Mouse (Mus musculus) lung, adult 18-20 months (tissue): ENCODE results near the gene Psmb10.
"Not testable (repeated sequence)": the region's sequence is repeated elsewhere in the genome, so short reads cannot be mapped to it uniquely, and the experiment has no call there.

Experiments used
- DNase-seq, 2 experiments: peaks; one replicate each; pipeline ENCODE4 v3.0.0; 2022; ENCODE audit warnings: mixed read lengths in 2 of 2

Psmb10 gene

DNA sequence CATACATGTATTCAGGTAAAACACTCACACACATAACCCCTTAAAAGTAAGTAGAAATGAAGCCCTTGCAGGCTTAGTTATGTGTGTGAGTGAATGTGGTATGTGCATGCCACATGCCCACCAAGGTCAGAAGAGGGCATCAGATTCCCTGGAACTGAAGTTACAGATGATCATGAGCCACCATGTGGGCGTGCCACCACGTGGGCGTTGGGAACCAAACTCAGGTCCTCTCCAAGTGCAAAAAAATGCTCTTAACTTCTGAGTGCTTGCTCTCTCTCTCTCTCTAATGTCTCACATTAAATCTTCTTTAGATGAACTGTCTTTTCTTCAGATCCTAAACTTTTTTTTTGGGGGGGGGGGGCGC is at the start of gene Psmb10:
Psmb10 (minus strand) TSS at position 139 of the 364 bp plus-strand sequence.
- peak in 1 of 2 experiments; percentile 31 for DNase-seq

GRCm38 (mm10) chr8:105983406-105983805 is 45.2 kb upstream of the Psmb10 start:
- not testable (repeated sequence) for DNase-seq

- DNase-seq = no peak
These were observed 42.9 kb upstream of the Psmb10 start for GRCm38 (mm10) chr8:105981146-105981545.

- DNase-seq = no peak
These were observed 41.1 kb upstream of the Psmb10 start, which contains the start of gene Dpep3 for GRCm38 (mm10) chr8:105979325-105979724. Gene Dpep3, minus strand, starts transcription at chr8:105979429.

GRCm38 (mm10) chr8:105975363-105975762 is 37.1 kb upstream of the Psmb10 start:
- no peak for DNase-seq

GRCm38 (mm10) chr8:105971019-105971720 is 32.9 kb upstream of the Psmb10 start:
- no peak for DNase-seq

DNA sequence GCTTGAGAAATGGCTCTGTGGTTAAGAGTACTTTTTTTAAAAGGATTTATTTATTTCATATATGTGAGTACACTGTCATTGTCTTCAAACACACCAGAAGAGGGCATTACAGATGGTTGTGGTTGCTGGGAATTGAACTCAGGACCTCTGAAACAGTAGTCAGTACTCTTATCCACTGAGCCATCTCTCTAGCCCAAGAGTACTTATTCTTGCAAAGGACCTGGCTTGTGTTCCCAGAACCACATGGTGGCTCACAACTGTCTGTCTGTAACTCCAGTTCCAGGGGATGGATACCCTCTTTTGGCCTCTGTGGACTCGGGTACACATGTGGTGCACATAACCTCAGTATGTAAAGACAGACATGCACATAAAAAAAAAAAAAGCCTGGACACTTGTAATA is 31.1 kb upstream of the Psmb10 start:
- DNase-seq = no peak

DNA sequence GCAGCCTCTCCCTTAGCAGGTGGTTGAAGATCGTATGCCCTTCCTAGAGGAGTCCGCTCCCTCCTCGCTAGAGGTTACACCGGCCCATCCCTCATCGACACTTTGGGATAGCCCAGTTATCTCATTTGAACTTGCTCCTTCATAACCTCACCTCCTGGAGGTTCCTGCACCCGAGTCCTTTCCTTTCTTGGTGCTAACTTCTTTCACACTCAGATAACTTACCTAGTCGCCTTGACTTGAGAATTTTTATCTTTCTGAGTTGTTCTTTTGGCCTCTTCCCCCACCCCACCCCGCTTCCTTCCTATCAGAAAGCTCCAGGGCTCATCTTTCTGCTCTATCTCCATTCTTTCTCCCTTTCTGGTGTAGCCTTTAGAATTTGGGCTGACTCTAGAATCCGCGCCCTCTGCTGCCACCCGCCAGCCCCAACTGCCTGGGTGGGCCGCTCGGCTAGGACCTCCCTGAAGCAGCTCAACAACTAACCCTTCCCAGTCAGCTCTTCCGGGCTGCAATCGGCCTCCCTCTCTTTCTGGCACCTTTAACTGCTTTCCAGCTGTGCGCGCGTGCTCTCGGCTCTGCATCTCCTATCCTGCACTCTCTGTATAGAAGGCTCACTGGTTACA is 28.6 kb upstream of the Psmb10 start:
- peak in 1 of 2 experiments; percentile 38 for DNase-seq

DNA sequence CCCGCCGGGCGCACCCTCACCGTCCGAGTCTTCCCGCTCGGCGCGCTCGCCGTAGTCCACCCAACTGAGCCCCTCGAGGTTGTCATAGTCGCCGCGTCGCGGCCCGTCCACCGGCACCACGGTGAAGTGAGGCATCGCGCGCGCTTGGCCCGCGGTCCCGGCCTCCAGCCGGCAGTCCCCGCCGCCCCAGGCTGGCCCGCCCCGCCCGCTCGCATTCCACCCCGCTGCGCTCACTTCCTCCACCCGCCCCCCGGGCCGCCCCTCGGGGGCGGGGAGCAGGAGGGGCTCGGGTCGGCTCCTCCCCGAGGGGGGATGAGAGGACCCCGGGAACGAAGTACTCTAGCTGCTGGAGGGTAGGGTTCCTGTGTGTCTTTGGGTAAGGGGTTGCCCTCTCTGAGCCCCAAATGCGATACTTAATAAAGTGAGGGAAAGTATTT is 27.7 kb upstream of the Psmb10 start, which contains the start of gene Slc12a4:
Slc12a4 (minus strand) TSS at position 193 of the 437 bp plus-strand sequence.
- peak; percentile 82 to 88 for DNase-seq

- DNase-seq = peak; percentile 58 to 63
These were observed 27.1 kb upstream of the Psmb10 start for GRCm38 (mm10) chr8:105965266-105965904.

GRCm38 (mm10) chr8:105964506-105965265 is 26.4 kb upstream of the Psmb10 start:
- DNase-seq = no peak

- no peak for DNase-seq
These were observed 23.3 kb upstream of the Psmb10 start for GRCm38 (mm10) chr8:105961536-105961935.

GRCm38 (mm10) chr8:105961101-105961500 is 22.9 kb upstream of the Psmb10 start:
- no peak for DNase-seq

GRCm38 (mm10) chr8:105959350-105959749 is 21.1 kb upstream of the Psmb10 start:
- peak; percentile 71 to 82 for DNase-seq

DNA sequence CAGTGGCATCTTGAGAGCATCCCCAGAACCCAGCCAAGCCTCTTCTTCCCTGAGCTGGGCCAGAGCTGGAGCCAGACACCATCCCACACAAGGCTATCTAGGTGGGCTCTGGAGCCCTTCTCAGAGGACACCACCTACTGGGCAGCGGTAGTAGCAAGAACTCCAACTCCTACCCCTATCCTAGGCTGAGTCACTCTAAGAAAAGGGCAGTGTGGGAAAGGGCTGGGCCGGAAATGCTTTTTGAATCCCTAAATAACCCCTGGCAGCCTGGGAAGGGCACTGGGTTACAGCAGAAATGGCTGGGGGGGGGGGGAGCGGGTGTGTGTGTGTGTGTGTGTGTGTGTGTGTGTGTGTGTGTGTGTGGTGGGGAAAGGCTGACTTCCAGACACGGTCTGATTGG is 19.6 kb upstream of the Psmb10 start:
- DNase-seq = peak; percentile 50 to 63

DNA sequence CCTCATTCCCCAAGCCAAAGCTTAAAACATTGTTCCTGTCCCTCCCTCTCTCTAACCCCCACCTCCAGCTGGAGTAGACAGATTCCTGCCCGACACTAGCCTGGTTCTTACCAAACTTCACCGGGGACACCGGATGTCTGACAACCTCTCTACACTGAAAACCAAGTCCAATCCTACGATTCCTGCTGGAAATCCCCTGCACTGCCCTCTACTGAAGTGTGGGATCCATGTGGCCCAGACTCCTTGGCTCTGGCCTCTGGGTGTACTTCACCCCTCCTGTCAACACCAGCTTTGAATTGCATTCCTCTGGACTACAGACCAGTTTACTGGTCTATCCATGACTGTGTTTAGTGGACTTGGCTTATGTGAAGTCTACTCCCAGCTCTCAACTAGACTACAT is 18.3 kb upstream of the Psmb10 start:
- DNase-seq = peak in 1 of 2 experiments; percentile 31

DNA sequence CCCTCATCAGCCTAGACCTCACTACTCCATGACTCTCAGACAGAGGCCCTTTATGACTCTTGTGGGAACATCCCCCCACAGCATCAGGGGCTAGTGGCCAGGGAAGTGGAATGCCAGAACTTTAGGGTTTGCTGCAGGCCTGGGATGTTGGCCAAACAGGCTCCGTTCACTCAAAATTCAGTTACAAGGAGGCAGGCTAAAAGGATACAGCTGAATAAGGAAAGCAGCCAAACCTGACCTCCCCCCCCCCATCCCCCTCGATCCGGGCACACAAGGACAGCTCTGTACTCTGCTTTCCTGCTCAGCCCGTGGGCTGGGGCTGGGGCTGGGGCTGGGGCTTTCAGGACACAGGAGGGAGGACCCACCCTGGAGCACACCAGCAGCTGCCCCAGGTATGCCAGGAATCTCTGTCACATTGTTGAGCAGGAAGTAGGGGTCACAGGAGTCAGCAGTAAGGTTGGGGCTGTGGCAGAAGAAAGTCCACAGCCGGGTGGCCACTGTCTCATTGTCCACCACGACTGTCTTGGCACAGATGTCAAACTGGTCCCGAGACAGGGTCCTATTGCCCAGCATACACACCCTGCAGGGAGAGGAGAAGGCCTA is 12.9 kb upstream of the Psmb10 start:
- DNase-seq = no peak

DNA sequence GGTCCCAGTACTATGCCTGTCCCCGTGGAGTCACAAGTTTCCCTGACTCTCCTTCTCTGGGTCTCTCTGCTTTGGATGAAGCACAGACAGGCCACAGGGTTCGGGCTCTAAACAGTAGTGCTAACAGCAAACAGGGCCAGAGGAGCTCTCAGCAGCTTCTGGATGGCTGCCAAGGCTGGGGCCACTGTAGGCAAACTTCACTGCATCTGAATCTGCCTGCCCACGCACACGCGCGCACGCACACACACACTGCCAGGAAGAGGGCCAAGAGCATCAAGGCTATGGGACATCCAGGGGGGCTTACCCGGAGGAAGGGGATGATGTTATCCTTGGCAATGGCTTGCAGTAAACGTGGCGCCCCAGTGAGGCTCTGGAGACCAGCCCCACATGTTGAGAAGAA is 11.1 kb upstream of the Psmb10 start:
- DNase-seq = no peak

DNA sequence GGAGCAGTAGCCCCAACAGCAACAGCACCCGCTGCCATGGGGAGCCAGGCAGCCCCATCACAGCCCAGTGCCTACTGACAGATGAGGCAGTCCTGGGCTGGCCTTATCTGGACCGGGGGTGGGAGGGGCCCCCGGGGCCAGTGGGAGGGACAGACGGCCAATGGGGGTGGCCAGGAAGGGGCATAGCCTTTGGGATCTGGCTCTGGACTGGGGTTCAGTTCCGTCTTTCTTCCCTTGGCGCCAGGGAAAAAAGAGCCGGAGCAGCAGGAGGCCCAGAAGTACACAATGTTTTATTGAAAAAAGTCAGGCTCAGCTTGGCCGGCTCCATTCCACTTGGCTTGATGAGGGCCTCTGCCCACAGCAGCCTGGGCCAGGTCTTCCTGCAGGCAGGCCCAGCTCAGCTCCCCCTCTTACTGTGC is 5.1 kb upstream of the Psmb10 start, which contains the start of gene Lcat:
Lcat (minus strand) TSS at position 62 of the 419 bp plus-strand sequence.
- no peak for DNase-seq

GRCm38 (mm10) chr8:105942542-105942941 is 4.3 kb upstream of the Psmb10 start:
- DNase-seq = no peak

- DNase-seq = no peak
These were observed 3.8 kb upstream of the Psmb10 start for GRCm38 (mm10) chr8:105942026-105942425.
